Mouse (Mus musculus) embryonic facial prominence, embryonic 10.5 days (tissue): ENCODE measurements around the gene Prodh2. TPM values are rescaled to one million over a fixed set of nuclear protein-coding genes. Genes with fewer than 3 reads are reported as not detected.
"Not testable (repeated sequence)": the region's sequence is repeated elsewhere in the genome, so short reads cannot be mapped to it uniquely, and the experiment has no call there.

ENCODE experiments used
- DNase-seq: peaks from one replicate; pipeline ENCODE4 v3.0.0-alpha.2; 2017; ENCODE audit warnings: low spot score
- H3K27ac ChIP-seq: fragments of 300-500 bp; sonication (generic); replicated peaks from 2 replicates; pipeline ENCODE4 v1.5.1; 2016; ENCODE audit warnings: mild to moderate bottlenecking
- H3K27me3 ChIP-seq: fragments of 300-500 bp; sonication (generic); replicated peaks from 2 replicates; pipeline ENCODE4 v1.6.1; 2016; ENCODE audit warnings: low read depth, mild to moderate bottlenecking; ENCODE audit not compliant: poor library complexity, severe bottlenecking
- H3K36me3 ChIP-seq: fragments of 300-500 bp; sonication (generic); replicated peaks from 2 replicates; pipeline ENCODE4 v1.6.1; 2016; ENCODE audit warnings: mild to moderate bottlenecking, moderate library complexity
- H3K4me1 ChIP-seq: fragments of 300-500 bp; sonication (generic); 2 replicates; pipeline ENCODE4 v1.6.1; 2016
- H3K4me3 ChIP-seq: fragments of 300-500 bp; sonication (generic); 2 replicates; pipeline ENCODE4 v1.5.1; 2016; ENCODE audit warnings: mild to moderate bottlenecking, moderate library complexity
- H3K9me3 ChIP-seq: fragments of 300-500 bp; sonication (generic); 2 replicates; pipeline ENCODE4 v1.6.1; 2016; ENCODE audit warnings: mild to moderate bottlenecking
- WGBS: fragments of 180-500 bp; shearing (Covaris S2); methylation state at CpG from one replicate; pipeline ENCODE4 v1.1.7; 2016; 5-methylcytosine and 5-hydroxymethylcytosine counted together
- polyA plus RNA-seq: library from polyadenylated mRNA; unstranded; fragments of >200 nt; fragmentation: Nextera tagmentation; extraction: Ambion mirVana; gene quantifications from 2 replicates; pipeline ENCODE4 v1.2.1, GENCODE M21; 2016

Gene Prodh2
- polyA plus RNA-seq, 1 experiment from 2014 or later, result not detected

- 66% methylated on average over 5 of the region's 5 CpGs for WGBS
- H3K4me1 ChIP-seq, H3K27ac ChIP-seq, H3K4me3 ChIP-seq, H3K36me3 ChIP-seq, H3K9me3 ChIP-seq, H3K27me3 ChIP-seq, DNase-seq: not testable (repeated sequence)
These were observed 2.2 kb downstream of the Prodh2 start for GRCm38 (mm10) chr7:30495506-30496042.

- H3K36me3 ChIP-seq, H3K27me3 ChIP-seq, DNase-seq, H3K9me3 ChIP-seq, H3K4me3 ChIP-seq, H3K27ac ChIP-seq, H3K4me1 ChIP-seq: not testable (repeated sequence)
- 79% methylated on average over 5 of the region's 5 CpGs for WGBS
These were observed 7.7 kb downstream of the Prodh2 start for GRCm38 (mm10) chr7:30501159-30501558.

GRCm38 (mm10) chr7:30508061-30508460, 14.6 kb downstream of the Prodh2 start:
- Histone ChIP-seq H3K4me3 (no peak overlapping the region), H3K36me3 (no peaks in the 10 kb centered on the region), H3K27me3 (no peaks in the 10 kb centered on the region), H3K4me1 (no peaks in the 10 kb centered on the region), H3K9me3 (no peaks in the 10 kb centered on the region), H3K27ac (no peak overlapping the region)
- DNase-seq, result no peak
- 69% methylated on average over 4 of the region's 4 CpGs for WGBS

DNA sequence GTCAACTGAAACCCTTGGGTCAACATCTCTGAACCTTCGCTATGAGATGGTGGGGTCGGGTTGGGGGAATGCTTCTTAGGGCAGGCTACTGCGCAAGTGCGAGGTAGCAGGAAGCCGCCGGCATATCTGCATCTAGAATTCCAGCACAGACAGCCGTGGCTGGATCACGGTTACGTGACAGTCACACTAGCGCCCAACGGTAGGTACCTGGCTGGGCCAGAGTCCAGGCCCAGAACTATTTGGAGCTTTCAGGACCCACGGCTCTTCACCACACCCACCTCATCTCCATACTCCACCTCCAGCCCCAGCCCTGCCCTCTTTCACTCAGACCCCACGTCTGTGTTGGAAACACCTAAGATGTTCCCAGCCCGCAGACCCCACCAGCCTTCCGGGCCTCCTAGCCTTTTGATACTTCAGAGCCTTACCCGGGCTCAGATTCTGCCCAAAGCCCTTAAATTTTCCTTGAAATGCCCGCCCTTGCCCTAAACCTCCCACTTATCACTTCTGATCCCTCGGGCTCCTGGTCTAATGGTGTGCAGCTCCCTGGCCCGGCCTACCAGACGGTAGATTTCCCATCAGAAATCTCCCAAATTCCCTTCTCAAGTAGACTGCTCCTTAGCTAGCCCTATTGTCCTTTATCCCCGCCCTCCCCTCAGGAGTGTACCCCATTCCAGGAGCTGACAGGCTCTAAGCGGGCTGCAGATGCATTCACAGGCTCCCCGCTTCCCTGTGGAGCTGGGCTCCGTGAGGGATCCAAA, 21.8 kb downstream of the Prodh2 start:
- Histone ChIP-seq H3K4me1 (peaks cover 4% of the 10 kb centered on the region; the same call in 1 of the 2 replicates), H3K27me3 (peaks cover 8% of the 10 kb centered on the region; the same call in 1 of the 2 replicates), H3K36me3 (no peaks in the 10 kb centered on the region), H3K9me3 (no peaks in the 10 kb centered on the region), H3K27ac (no peak overlapping the region), H3K4me3 (no peak overlapping the region)
- DNase-seq, result no peak
- WGBS, result 56% methylated on average over 24 of the region's 24 CpGs

GRCm38 (mm10) chr7:30518325-30518724, 24.9 kb downstream of the Prodh2 start:
- H3K4me3 ChIP-seq, result peak overlapping the region; percentile 25
- H3K36me3 ChIP-seq, result peaks cover 9% of the 10 kb centered on the region
- peaks cover 10% of the 10 kb centered on the region for H3K4me1 ChIP-seq
- no peak for DNase-seq
- peaks cover 16% of the 10 kb centered on the region for H3K27me3 ChIP-seq
- H3K27ac ChIP-seq, result no peak overlapping the region
- 39% methylated on average over 8 of the region's 8 CpGs for WGBS
- no peaks in the 10 kb centered on the region; the same call in 1 of the 2 replicates for H3K9me3 ChIP-seq

DNA sequence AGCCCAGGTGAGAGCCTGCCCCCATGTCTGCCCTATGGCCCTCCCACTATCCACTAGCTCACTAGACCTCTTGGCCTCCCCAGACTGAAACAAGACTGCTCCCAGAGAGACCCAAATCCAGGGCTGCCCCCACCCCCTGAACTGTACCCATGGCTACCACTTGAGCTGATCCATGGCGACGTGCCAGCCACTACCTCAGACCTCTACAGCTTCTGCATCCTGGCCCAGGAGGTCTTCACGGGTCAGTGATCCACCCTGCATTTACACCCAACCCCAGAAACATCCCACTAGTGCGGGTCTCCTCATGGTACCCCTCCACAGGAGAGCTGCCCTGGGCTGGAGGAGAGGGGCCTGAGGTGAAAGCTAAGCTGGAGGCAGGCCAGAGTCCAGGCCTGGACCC, 27.0 kb downstream of the Prodh2 start:
- Histone ChIP-seq H3K27me3 (peaks cover 23% of the 10 kb centered on the region), H3K27ac (peak overlapping the region; percentile 35; the same call in 1 of the 2 replicates), H3K4me1 (peaks cover 10% of the 10 kb centered on the region), H3K4me3 (no peak overlapping the region), H3K36me3 (peaks cover 29% of the 10 kb centered on the region), H3K9me3 (no peaks in the 10 kb centered on the region; the same call in 1 of the 2 replicates)
- no peak for DNase-seq
- WGBS, result 71% methylated on average over 4 of the region's 4 CpGs

DNA sequence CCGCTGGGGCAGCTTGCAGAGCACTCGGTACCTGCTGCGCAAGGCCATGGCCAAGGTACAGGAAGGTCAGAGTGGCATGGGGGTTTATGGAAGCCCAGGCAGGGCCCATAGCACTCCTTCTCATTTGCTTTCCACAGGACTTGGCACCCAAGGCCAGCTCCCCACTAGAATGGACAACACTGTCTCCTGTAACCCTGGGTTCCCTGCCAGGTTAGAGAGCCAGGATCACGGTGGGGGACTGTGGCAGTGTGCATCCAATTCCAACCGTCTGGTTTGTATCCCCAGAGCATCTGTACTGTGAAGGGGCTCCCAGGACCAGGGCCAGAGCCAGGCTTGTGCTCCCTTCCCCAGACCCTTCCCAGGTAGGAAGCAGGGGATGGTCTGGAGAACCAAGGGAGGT, 27.4 kb downstream of the Prodh2 start:
- no peak for DNase-seq

GRCm38 (mm10) chr7:30522871-30523270, 29.4 kb downstream of the Prodh2 start:
- H3K9me3 ChIP-seq, result no peaks in the 10 kb centered on the region; the same call in 1 of the 2 replicates
- H3K27me3 ChIP-seq, result peaks cover 28% of the 10 kb centered on the region; the same call in 1 of the 2 replicates
- peaks cover 24% of the 10 kb centered on the region for H3K4me1 ChIP-seq
- no peak overlapping the region for H3K27ac ChIP-seq
- peaks cover 54% of the 10 kb centered on the region for H3K36me3 ChIP-seq
- H3K4me3 ChIP-seq, result no peak overlapping the region
- DNase-seq, result no peak
- WGBS, result 83% methylated on average over 10 of the region's 10 CpGs

More for the DNA sequence above, 27.4 kb downstream of the Prodh2 start:
- Histone ChIP-seq H3K9me3 (no peaks in the 10 kb centered on the region; the same call in 1 of the 2 replicates), H3K36me3 (peaks cover 34% of the 10 kb centered on the region), H3K27ac (peak overlapping the region; percentile 24; the same call in 1 of the 2 replicates), H3K4me1 (peaks cover 12% of the 10 kb centered on the region), H3K27me3 (peaks cover 19% of the 10 kb centered on the region; the same call in 1 of the 2 replicates), H3K4me3 (no peak overlapping the region)
- WGBS, result 80% methylated on average over 5 of the region's 5 CpGs

GRCm38 (mm10) chr7:30524487-30524886, 31.1 kb downstream of the Prodh2 start:
- no peak for DNase-seq
- Histone ChIP-seq H3K27me3 (peaks cover 33% of the 10 kb centered on the region; the same call in 1 of the 2 replicates), H3K9me3 (no peaks in the 10 kb centered on the region; the same call in 1 of the 2 replicates), H3K4me3 (no peak overlapping the region), H3K4me1 (peaks cover 20% of the 10 kb centered on the region), H3K36me3 (peaks cover 70% of the 10 kb centered on the region), H3K27ac (no peak overlapping the region)
- WGBS, result 82% methylated on average over 6 of the region's 6 CpGs

GRCm38 (mm10) chr7:30525954-30526353, 32.5 kb downstream of the Prodh2 start:
- no peaks in the 10 kb centered on the region for H3K9me3 ChIP-seq
- H3K27ac ChIP-seq, result peak overlapping the region; percentile 70
- WGBS, result 23% methylated on average over 10 of the region's 10 CpGs
- peaks cover 85% of the 10 kb centered on the region for H3K36me3 ChIP-seq
- peak; percentile 36 for DNase-seq
- H3K4me1 ChIP-seq, result peaks cover 20% of the 10 kb centered on the region
- peak overlapping the region; percentile 11 for H3K4me3 ChIP-seq
- peaks cover 33% of the 10 kb centered on the region; the same call in 1 of the 2 replicates for H3K27me3 ChIP-seq

DNA sequence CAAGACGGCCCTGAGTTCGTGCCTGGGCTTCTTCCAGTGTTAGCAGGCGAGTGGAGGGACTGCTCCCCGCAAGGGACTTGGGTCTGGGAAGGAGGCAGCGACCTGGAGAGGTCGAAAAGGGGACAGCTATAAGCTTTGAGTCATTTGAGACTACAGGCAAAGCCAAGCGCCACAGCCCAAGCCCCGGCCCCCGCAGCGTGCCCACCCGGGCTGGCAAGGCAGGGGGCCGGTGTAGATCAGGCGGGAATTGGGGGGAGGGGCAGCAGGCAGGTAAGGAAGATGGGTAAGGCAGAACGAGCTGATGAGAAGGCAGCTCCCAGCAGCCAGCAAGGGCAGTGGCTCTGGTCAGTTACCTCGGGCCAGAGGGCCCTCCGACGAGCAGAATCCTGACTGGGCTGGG, 33.0 kb downstream of the Prodh2 start:
- WGBS, result 16% methylated on average over 17 of the region's 17 CpGs
- Histone ChIP-seq H3K4me1 (peaks cover 17% of the 10 kb centered on the region), H3K9me3 (no peaks in the 10 kb centered on the region), H3K36me3 (peaks cover 89% of the 10 kb centered on the region), H3K4me3 (peak overlapping the region; percentile 11), H3K27ac (peak overlapping the region; percentile 70), H3K27me3 (peaks cover 33% of the 10 kb centered on the region; the same call in 1 of the 2 replicates)
- DNase-seq, result no peak

DNA sequence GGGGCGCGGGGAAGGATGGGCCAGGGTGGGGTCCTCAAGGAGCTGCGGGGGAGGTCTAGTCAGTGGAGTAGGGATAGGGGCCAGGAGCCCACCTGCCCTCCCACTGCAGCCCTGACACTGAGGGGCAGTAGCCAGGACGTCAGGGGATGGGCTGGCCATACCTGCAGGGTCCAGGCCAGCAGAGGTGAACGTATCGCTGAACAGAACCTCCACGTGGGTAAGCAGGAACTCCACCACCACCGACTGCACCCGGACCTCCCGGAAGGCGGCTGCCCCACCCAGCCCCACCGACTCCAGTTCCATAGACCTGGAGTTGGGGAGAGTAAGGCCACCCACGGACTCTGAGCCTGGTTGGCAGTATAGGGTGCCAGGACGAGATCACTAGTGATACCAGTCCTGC, 33.6 kb downstream of the Prodh2 start:
- Histone ChIP-seq H3K27me3 (peaks cover 33% of the 10 kb centered on the region; the same call in 1 of the 2 replicates), H3K9me3 (no peaks in the 10 kb centered on the region), H3K4me1 (peaks cover 19% of the 10 kb centered on the region), H3K4me3 (peak overlapping the region; percentile 11), H3K36me3 (peaks cover 95% of the 10 kb centered on the region), H3K27ac (no peak overlapping the region)
- 77% methylated on average over 14 of the region's 14 CpGs for WGBS
- no peak for DNase-seq
